Mouse (Mus musculus) spleen, adult 2 months (tissue): ENCODE measurements around the gene Wdr17.

Experiments
- CTCF ChIP-seq: fragments of 200-500 bp; IDR thresholded peaks from 2 replicates; pipeline ENCODE4 v1.5.1; 2011; ENCODE audit warnings: mild to moderate bottlenecking, inconsistent platforms; ENCODE audit not compliant: insufficient read depth, insufficient read length, insufficient replicate concordance; ENCODE audit errors: extremely low read depth
- POLR2A ChIP-seq: fragments of 200-500 bp; IDR thresholded peaks from 2 replicates; pipeline ENCODE4 v1.6.1; 2011; ENCODE audit warnings: low read depth, low read length, inconsistent platforms

DNA sequence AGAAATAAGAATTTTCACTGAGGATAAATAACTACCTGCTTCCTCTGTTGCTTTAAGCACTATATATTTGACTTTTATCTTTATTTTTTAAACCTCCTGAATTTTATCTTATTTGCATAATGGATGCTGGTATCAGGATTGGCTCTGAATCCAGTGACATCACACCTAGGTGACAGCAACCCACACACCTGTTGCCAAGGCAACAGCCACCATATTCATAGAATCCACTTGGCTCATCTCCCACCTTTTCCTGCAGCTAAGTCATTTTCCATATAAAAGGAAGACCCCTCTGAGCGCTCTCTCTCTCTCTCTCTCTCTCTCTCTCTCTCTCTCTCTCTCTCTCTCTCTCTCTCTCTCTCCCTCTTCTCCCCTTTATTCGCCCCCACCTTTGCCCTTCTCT, 290.0 kb downstream of the Wdr17 start:
- TF ChIP-seq CTCF (no peak), POLR2A (no peak)
